Mouse (Mus musculus) G1E-ER4 (cell line): ENCODE results near the gene Klk1b8. TPM values are rescaled to one million over a fixed set of nuclear protein-coding genes. Genes with fewer than 3 reads are reported as not detected.
"Not testable (repeated sequence)": the region's sequence is repeated elsewhere in the genome, so short reads cannot be mapped to it uniquely, and the experiment has no call there.

Experiments
- GATA1 ChIP-seq: IDR thresholded peaks from one replicate; pipeline ENCODE4 v1.8.0; 2012; ENCODE audit warnings: low read length, inconsistent platforms
- polyA plus RNA-seq: library from polyadenylated mRNA; stranded (reverse); fragments of >175 nt; gene quantifications from 2 replicates; pipeline ENCODE4 v1.2.3, GENCODE M21; 2012

Klk1b8 gene
- polyA plus RNA-seq, 1 experiment: not detected

- no peak for TF ChIP-seq GATA1
Measured at GRCm38 (mm10) chr7:43967058-43967457, 16.6 kb downstream of the Klk1b8 start.

- TF ChIP-seq GATA1: no peak
Measured at GRCm38 (mm10) chr7:43967612-43968011, 17.1 kb downstream of the Klk1b8 start.

GRCm38 (mm10) chr7:43975761-43976160, 25.3 kb downstream of the Klk1b8 start, which contains the start of gene Klk1b9:
Klk1b9 (plus strand) TSS chr7:43976061.
- TF ChIP-seq GATA1: not testable (repeated sequence)

- TF ChIP-seq GATA1: no peak
Measured at GRCm38 (mm10) chr7:43985657-43986056, 35.2 kb downstream of the Klk1b8 start.

GRCm38 (mm10) chr7:43995577-43995976, 45.1 kb downstream of the Klk1b8 start, which contains the start of gene Klk1b11:
Klk1b11 (plus strand) TSS chr7:43995877.
- TF ChIP-seq GATA1: not testable (repeated sequence)

Other genes starting within 250 kb of the Klk1b8 start
- not detected in 2 replicates for gene Klk13, start 238.1 kb upstream of the Klk1b8 start, polyA plus RNA-seq
- not detected in 2 replicates for gene Klk12, start 181.8 kb upstream of the Klk1b8 start, polyA plus RNA-seq
- not detected in 2 replicates for gene Klk11, start 176.1 kb upstream of the Klk1b8 start, polyA plus RNA-seq
- not detected in 2 replicates for gene Klk10, start 169.6 kb upstream of the Klk1b8 start, polyA plus RNA-seq
- not detected in 2 replicates for gene Klk9, start 158.8 kb upstream of the Klk1b8 start, polyA plus RNA-seq
- gene Klk8, start 153.1 kb upstream of the Klk1b8 start, polyA plus RNA-seq: not detected in 2 replicates
- gene Klk7, start 139.4 kb upstream of the Klk1b8 start, polyA plus RNA-seq: not detected in 2 replicates
- gene Klk6, start 126.2 kb upstream of the Klk1b8 start, polyA plus RNA-seq: not detected in 2 replicates
- gene Klk5, start 108.7 kb upstream of the Klk1b8 start, polyA plus RNA-seq: not detected in 2 replicates
- not detected in 2 replicates for gene Klk4, start 69.5 kb upstream of the Klk1b8 start, polyA plus RNA-seq
- not detected in 2 replicates for gene Klk15, start 16.9 kb upstream of the Klk1b8 start, polyA plus RNA-seq
- not detected in 2 replicates for gene Klk1b1, start 16.1 kb downstream of the Klk1b8 start, polyA plus RNA-seq
- gene Klk1b9, start 25.4 kb downstream of the Klk1b8 start, polyA plus RNA-seq: not detected in 2 replicates
- not detected in 2 replicates for gene Klk1b11, start 45.2 kb downstream of the Klk1b8 start, polyA plus RNA-seq
- gene Klk1b26, start 61.5 kb downstream of the Klk1b8 start, polyA plus RNA-seq: not detected in 2 replicates
- not detected in 2 replicates for gene Klk1b27, start 101.6 kb downstream of the Klk1b8 start, polyA plus RNA-seq
- gene Klk1b21, start 151.7 kb downstream of the Klk1b8 start, polyA plus RNA-seq: not detected in 2 replicates
- gene Klk1b22, start 162.0 kb downstream of the Klk1b8 start, polyA plus RNA-seq: not detected in 2 replicates
- not detected in 2 replicates for gene Klk1b16, start 186.1 kb downstream of the Klk1b8 start, polyA plus RNA-seq
- gene Klk1b24, start 237.6 kb downstream of the Klk1b8 start, polyA plus RNA-seq: not detected in 2 replicates
- gene Klk1b3, start 247.5 kb downstream of the Klk1b8 start, polyA plus RNA-seq: not detected in 2 replicates